Mouse (Mus musculus) thymus, postnatal 25 days (tissue): ENCODE measurements around the gene Apom.
A peak's percentile ranks its signal among the peaks of the same experiment; 100 is the strongest.

ENCODE experiments used
- DNase-seq: peaks from one replicate; pipeline ENCODE4 v3.0.0; 2022

Gene Apom

GRCm38 (mm10) chr17:35158850-35159593 lies 27.2 kb upstream of the Apom start:
- DNase-seq, result no peak

- no peak for DNase-seq
Observed at GRCm38 (mm10) chr17:35157661-35158175, 25.9 kb upstream of the Apom start.

DNA sequence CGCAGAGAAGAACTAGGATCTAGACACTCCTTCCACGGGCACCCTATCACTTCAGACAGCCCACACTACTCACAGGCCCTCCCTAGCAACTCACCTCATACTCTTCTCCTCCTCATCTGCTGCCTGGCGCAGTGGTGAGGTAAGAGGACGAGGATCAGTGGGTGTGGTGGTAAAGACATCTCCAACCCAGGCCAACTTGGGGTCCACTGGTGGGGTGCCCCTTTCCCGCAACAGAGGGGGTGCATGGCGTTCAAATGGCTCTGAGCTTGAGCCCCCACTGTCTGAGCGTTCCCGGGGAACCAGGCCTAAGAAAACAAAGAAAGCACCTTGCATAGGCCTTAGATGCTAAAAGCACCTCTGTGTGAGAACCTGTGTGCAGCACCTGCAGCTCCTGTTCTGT lies 25.4 kb upstream of the Apom start:
- DNase-seq, result no peak

DNA sequence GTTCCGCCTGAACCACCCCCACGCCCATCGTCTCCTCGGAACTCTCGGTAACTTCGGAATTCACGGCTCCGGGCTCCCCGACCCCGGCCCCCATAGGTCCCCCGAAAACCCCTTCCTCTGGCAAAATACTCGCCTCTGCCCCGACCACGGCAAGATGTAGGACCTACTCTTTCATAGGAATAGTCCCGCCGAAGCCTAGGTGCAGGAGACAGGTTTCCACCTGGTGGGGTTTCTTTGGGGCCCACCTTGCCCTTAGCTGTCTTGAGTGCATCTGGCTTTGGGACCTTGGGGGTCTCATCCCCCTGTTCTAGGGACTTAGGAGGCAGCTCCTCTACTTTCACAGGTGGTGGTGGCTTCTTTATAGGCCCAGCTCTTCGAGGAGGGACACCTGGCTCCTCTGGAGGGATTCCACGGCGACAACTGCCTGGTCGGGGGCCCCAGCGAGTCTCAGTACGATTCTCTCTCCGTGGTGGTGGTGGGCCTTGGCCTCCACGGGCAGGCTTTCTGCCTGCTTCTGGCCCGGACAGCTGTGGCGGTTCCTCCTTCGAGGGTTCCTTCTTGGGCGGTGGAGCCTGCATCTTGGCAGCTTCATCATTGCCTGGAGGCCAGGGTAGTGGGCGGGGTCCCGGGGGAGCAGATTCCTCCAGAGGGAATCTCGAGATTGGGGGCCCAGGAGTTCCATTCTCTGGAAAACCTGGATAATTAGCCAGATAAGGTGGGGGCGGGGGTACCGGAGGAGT lies 24.8 kb upstream of the Apom start:
- no peak for DNase-seq

- DNase-seq, result no peak
Observed at GRCm38 (mm10) chr17:35155451-35155850, 23.6 kb upstream of the Apom start.

DNA sequence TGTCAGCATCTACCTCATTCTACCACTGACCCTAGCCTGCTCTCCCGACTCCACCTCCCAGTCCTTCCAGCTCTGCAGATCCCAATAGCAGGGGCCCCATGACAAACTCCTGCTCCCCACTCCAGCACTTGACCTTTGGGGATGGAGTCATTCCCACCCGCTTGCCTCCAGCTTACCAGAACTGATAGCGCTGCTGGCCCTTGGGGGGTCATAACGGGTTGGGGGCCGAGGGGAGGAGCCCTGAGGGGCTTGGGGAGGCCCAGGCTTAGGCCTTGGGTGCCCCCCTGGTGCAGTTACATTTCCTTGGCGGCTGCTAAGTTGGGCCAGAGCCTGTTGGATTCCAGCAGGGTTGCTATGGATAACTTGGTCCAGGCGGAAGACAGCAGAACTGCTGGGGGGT lies 22.8 kb upstream of the Apom start:
- no peak for DNase-seq

DNA sequence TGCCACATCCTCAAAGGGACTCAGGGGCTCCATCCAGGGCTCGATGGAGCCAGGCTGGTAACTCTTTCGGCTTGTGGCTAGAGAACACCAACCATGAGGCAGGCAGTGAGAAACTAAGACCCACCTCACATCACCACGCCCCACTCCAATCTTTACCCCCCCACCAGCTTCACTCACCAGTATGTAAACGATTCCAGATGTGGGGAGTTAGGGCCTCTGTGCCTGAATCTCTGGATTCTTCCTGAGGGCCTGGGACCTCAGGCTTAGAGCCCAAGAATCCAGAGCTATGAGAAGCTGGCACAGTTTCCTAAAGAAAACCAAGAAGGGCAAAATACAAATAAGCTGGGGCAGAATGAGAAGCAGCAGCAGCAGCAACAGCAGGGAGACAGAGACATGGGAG lies 22.1 kb upstream of the Apom start:
- DNase-seq, result no peak

GRCm38 (mm10) chr17:35153077-35153476 lies 21.2 kb upstream of the Apom start:
- DNase-seq, result no peak

GRCm38 (mm10) chr17:35152121-35152520 lies 20.3 kb upstream of the Apom start:
- DNase-seq, result no peak

DNA sequence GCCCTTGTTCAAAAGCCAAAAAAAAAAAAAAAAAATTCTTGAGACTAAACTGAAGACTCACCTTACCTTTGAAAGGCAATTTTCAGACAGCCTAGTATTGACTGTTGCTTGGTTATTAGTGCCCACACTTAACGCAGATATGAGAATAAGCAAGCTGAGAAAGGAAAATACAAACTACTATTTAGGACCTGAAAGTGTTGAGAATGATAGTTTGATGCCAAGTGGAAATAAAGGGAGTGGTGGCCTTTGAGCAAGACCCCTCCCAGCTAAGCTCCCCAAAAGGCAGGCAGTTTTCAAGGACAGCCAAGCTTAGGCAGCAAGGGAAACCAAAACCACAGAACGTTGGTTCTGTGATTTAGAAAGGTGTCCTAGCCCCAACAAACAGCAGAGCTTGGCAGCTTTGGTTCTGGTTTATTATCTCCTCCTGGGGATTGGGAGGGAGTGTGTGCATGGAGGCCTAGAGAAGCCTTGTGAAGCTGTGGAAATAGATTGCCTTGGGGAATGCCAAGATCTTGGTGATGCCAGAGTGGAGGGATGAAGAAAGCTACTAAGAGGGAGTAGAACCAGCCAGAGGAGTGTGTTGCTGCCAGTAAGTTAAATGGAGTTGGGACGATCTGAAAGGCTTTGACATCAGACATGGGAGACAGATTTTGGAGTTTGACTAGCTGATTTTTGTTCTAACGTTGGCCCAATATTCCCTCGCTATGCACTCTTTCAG lies 16.2 kb upstream of the Apom start:
- no peak for DNase-seq

- DNase-seq, result no peak
Observed at GRCm38 (mm10) chr17:35147348-35147747, 15.5 kb upstream of the Apom start.

DNA sequence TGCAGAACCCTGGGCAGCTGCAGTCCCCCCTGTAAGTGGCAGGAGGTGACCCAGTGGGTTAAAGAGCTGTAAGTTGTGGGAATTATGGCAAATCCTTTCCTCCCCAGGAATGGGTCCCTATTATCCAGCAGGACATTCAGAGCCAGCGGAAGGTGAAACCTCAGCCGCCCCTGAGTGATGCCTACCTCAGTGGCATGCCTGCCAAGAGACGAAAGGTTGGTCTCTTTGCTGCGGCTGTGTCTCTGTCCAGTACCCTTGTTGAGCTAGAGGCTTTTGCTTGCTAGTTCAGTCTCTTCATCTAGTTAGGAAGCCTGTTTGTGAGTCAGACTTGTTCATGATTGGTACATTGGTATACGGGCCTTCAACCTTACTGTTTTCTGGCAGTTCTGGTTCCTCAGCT lies 14.3 kb upstream of the Apom start:
- DNase-seq, result no peak

DNA sequence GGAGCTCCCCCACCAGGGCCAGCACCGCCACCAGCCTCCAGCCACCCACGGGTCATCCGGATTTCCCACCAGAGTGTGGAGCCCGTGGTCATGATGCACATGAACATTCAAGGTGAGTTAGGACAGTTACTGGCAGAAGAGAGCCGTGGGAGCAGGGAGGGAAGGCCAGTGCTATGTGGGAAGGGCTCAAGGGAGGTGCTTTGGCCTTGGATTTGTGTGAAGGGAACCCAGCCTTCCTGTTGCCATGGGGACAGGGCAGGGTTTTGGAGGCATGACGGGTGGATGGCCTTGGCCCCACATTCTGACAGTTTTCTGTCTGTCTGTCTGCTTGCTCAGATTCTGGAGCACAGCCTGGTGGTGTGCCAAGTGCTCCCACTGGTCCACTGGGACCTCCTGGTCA lies 10.1 kb upstream of the Apom start:
- DNase-seq, result no peak

DNA sequence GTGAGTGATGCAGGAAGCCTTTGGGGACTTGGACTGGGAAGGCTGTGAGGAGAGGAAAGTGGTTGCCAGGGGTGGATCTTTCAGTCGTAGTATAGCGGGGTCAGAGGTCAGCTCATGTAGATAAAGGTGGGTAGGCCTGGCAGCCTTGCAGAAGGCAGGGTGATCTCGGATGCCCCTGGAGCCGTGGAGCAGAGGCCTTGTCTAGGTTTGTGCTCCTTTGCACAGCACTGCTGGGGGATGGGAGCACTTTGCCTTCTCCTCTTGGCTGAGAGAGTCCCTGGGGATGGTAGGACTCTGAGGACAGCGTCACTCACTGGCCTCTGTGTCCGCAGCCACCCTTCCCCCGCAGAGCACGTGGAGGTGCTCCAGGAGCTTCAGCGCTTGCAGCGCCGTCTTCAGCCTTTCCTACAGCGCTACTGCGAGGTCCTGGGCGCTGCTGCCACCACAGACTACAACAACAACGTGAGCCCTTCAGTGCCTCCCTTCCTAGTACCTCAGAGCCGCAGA lies 8.7 kb upstream of the Apom start:
- DNase-seq, result no peak

GRCm38 (mm10) chr17:35139269-35139668 lies 7.4 kb upstream of the Apom start:
- DNase-seq, result no peak

DNA sequence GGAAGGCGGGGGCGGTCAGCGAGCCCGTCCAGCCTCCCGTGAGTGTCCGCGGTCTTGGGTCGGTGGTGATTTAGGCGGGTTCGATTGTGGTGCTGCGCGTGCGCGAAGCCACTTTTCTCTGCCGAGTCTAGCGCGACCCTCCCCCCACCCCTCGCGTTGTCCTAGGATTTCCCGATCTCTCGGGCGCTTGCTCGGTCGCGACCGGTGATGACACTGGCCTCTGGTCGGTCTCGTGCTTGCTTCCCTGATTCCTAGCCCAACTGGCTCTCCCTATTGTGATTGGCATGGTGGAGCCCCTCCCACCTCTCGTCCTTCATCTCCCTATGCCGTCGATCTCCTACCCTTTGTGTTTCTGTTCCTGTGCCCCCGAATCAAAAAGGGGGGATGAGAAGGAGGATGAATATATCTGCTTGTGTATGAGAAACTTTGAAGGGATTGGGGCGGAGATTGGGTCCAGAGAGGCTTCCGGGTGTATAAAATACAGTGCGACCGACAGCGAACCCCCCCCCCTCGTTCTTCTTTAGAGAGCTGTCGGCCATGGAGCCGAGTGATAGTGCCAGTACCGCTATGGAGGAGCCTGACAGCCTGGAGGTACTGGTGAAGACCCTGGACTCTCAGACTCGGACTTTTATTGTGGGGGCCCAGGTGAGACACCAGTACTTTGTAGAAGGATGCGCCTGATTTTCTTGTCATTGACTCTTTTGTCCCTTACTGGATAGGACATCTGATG lies 3.9 kb upstream of the Apom start:
- no peak for DNase-seq

- DNase-seq, result peak; percentile 95
Observed at GRCm38 (mm10) chr17:35134801-35135590, 3.1 kb upstream of the Apom start, which contains the start of gene Bag6. Gene Bag6 (plus strand): TSS chr17:35135178.

DNA sequence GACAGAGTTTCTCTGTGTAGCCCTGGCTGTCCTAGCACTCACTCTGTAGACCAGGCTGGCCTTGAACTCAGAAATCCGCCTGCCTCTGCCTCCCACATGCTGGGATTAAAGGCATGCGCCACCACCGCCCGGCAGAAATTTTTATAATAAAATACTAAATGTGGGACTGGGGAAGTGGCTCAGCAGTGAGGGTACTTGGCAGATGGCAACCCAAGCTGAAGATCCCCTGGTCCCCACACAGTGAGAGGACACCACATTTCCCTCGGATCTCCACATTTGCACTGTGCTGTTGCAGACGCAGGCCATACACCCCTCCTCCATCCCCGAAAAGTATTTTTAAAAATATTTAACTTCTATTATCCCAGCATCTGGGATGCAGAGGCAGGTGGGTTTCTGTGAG lies 1.7 kb upstream of the Apom start:
- no peak for DNase-seq

DNA sequence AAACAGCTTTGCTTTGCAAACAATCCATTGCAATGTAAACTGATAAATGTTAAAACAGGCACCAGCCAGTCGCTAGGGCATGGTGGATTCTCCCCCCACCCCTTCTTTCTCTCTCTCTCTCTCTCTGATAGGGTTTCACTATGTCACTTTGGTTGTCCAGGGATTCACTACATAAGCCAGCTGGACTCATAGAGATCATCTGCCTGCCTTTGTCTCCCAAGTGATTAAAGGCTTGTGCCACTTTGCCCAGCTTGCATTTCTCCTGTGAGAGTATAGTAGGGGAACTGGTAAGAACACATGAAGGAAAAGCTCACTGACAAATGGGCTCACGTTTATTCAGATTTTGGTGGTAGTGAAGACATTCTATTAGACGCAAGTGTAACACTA lies 317 bp upstream of the Apom start:
- DNase-seq, result no peak

- DNase-seq, result no peak
Observed at GRCm38 (mm10) chr17:35131038-35131437, 812 bp downstream of the Apom start.

DNA sequence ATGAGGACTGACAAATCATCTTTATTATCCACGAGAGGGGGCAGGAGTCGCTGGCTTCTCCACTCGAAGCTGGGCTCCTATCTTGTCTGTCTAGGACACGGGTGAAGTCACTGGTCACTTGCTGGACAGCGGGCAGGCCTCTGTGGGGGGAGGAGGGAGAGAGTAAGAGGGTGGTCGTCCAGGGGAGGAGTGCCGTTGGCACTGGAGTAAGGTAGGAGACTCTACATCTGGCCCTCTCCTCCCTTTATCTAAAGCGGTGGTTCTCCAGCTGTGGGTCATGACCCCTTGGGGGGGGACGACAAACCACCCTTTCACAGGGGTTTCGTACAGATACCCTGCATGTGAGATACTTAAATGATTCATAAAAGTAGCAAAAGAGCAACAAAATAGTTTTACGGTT lies 2.9 kb downstream of the Apom start:
- no peak for DNase-seq

- DNase-seq, result no peak
Observed at GRCm38 (mm10) chr17:35127017-35127416, 4.8 kb downstream of the Apom start.
